Mouse (Mus musculus) liver, adult 2 months (tissue): Measurements from ENCODE around the gene D11Wsu47e.

Source experiments
- CTCF ChIP-seq: fragments of 200-500 bp; IDR thresholded peaks from 2 replicates; pipeline ENCODE4 v1.5.1; 2011; ENCODE audit warnings: low read depth, low read length, control low read depth
- POLR2A ChIP-seq: fragments of 200-500 bp; IDR thresholded peaks from 2 replicates; pipeline ENCODE4 v1.6.1; 2011; ENCODE audit warnings: low read length, control low read depth; ENCODE audit not compliant: insufficient read depth; ENCODE audit errors: extremely low read depth

GRCm38 (mm10) chr11:113691318-113691717 lies 7.1 kb downstream of the D11Wsu47e start:
- TF ChIP-seq CTCF (no peak), POLR2A (no peak)
